Mouse (Mus musculus) liver, adult 2 months (tissue): ENCODE results near the gene Zzz3. TPM values are rescaled to one million over a fixed set of nuclear protein-coding genes. Genes with fewer than 3 reads are reported as not detected.
A peak's percentile ranks its signal among the peaks of the same experiment; 100 is the strongest.

Experiments
- DNase-seq: peaks from one replicate; pipeline ENCODE4 v3.0.0-alpha.2; 2011; ENCODE audit warnings: low read depth, low spot score; ENCODE audit errors: extremely low read depth
- H3K27ac ChIP-seq: fragments of 200-500 bp; replicated peaks from 2 replicates; pipeline ENCODE4 v1.5.1; 2012; ENCODE audit warnings: low read depth, mild to moderate bottlenecking, control low read depth, inconsistent platforms, low read length; ENCODE audit not compliant: insufficient read depth
- H3K27me3 ChIP-seq: fragments of 200-500 bp; 2 replicates; pipeline ENCODE4 v1.6.1; 2012; ENCODE audit warnings: mild to moderate bottlenecking, moderate library complexity, low read length, inconsistent platforms; ENCODE audit not compliant: control insufficient read depth, insufficient read depth
- H3K36me3 ChIP-seq: fragments of 200-500 bp; 2 replicates; pipeline ENCODE4 v1.6.1; 2012; ENCODE audit warnings: low read length, inconsistent platforms; ENCODE audit not compliant: control insufficient read depth, insufficient read depth
- H3K4me1 ChIP-seq: fragments of 200-500 bp; 2 replicates; pipeline ENCODE4 v1.6.1; 2011; ENCODE audit warnings: low read length; ENCODE audit not compliant: control insufficient read depth, insufficient read depth
- H3K4me3 ChIP-seq: fragments of 200-500 bp; 2 replicates; pipeline ENCODE4 v1.5.1; 2011; ENCODE audit warnings: low read depth, mild to moderate bottlenecking, control low read depth, low read length, moderate library complexity; ENCODE audit not compliant: insufficient read depth
- H3K79me2 ChIP-seq: fragments of 200-500 bp; 2 replicates; pipeline ENCODE4 v1.6.1; 2012; ENCODE audit warnings: inconsistent platforms, mild to moderate bottlenecking, low read length, moderate library complexity; ENCODE audit not compliant: control insufficient read depth, insufficient read depth
- H3K9ac ChIP-seq: fragments of 200-500 bp; 2 replicates; pipeline ENCODE4 v1.6.1; 2012; ENCODE audit warnings: low read depth, mild to moderate bottlenecking, control low read depth, inconsistent platforms, low read length
- CTCF ChIP-seq: fragments of 200-500 bp; IDR thresholded peaks from 2 replicates; pipeline ENCODE4 v1.5.1; 2011; ENCODE audit warnings: low read depth, low read length, control low read depth
- POLR2A ChIP-seq: fragments of 200-500 bp; IDR thresholded peaks from 2 replicates; pipeline ENCODE4 v1.6.1; 2011; ENCODE audit warnings: low read length, control low read depth; ENCODE audit not compliant: insufficient read depth; ENCODE audit errors: extremely low read depth
- WGBS: fragments of 180-500 bp; shearing (Covaris S2); methylation state at CpG from one replicate; pipeline ENCODE4 v1.1.7; 2018; 5-methylcytosine and 5-hydroxymethylcytosine counted together
- polyA plus RNA-seq: library from polyadenylated mRNA; depleted of rRNA; stranded (reverse); fragments of >200 nt; gene quantifications from 2 replicates; pipeline ENCODE4 v1.2.3, GENCODE M21; 2012
- total RNA-seq: library from RNA; depleted of rRNA; stranded (reverse); fragments of >200 nt; gene quantifications from 2 replicates; pipeline ENCODE4 v1.2.3, GENCODE M21; 2014

The Zzz3 gene
- total and polyA plus RNA-seq, 2 experiments: 10.2 to 17.6 TPM

DNA sequence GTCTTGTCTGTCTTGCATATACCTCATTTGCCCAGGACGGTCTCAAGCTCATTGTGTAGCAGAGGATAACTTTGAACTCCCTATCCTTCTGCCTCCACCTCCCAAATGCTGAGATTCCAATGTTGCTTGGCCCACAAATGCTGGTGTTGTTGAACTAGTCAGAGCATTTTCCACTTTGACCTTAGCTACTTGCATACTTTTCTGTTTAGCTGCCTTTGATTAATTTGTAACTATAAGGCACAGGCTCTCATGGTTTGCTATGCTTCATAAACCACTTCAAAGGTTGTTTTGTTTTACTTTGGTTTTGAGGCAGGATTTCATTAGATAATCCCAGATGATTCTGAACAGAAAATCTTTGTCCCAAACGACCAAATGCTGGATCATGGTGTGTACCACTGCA, 8.6 kb downstream of the Zzz3 start:
- Histone ChIP-seq H3K27ac (peak overlapping the region; percentile 80), H3K27me3 (no peaks in the 10 kb centered on the region), H3K9ac (no peak overlapping the region), H3K79me2 (peaks cover 27% of the 10 kb centered on the region), H3K4me1 (peaks cover 41% of the 10 kb centered on the region), H3K36me3 (no peaks in the 10 kb centered on the region), H3K4me3 (no peak overlapping the region)
- WGBS: 19% methylated on average over 2 of the region's 2 CpGs
- peak; percentile 89 for DNase-seq
- TF ChIP-seq POLR2A (no peak), CTCF (no peak)

DNA sequence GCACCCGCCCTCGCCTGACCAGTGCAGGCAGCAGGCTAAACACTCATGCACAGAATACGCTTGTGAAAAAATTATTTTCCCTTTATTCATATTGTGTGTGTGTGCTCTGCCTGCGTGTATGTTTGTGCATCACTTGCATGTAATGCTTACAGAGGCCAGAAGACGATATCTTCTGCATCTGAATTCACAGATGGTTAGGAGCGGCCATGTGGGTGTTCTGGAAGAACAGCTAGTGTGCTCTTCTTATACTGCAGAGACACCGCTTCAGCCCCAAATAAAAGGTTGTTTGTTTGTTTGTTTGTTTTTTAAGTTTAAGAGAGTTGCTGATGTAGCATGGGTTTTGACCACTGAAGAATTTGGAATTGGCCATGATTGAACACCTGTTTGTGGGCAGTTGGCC, 10.1 kb downstream of the Zzz3 start:
- no peak for TF ChIP-seq POLR2A
- TF ChIP-seq CTCF: no peak

GRCm38 (mm10) chr3:152405978-152406640, 10.8 kb downstream of the Zzz3 start:
- Histone ChIP-seq H3K4me3 (no peak overlapping the region), H3K4me1 (peaks cover 31% of the 10 kb centered on the region), H3K79me2 (peaks cover 25% of the 10 kb centered on the region), H3K27ac (no peak overlapping the region), H3K36me3 (no peaks in the 10 kb centered on the region), H3K27me3 (no peaks in the 10 kb centered on the region), H3K9ac (no peak overlapping the region)
- DNase-seq: no peak
- WGBS: 20% methylated on average over 4 of the region's 4 CpGs
- TF ChIP-seq POLR2A (no peak), CTCF (no peak)

More for the DNA sequence above, 10.1 kb downstream of the Zzz3 start:
- Histone ChIP-seq H3K27me3 (no peaks in the 10 kb centered on the region), H3K36me3 (no peaks in the 10 kb centered on the region), H3K4me1 (peaks cover 33% of the 10 kb centered on the region), H3K9ac (no peak overlapping the region), H3K27ac (peak overlapping the region; percentile 32; the same call in 1 of the 2 replicates), H3K79me2 (peaks cover 23% of the 10 kb centered on the region), H3K4me3 (no peak overlapping the region)
- 94% methylated on average over 7 of the region's 7 CpGs for WGBS
- no peak for DNase-seq

- Histone ChIP-seq H3K27ac (no peak overlapping the region), H3K27me3 (no peaks in the 10 kb centered on the region), H3K9ac (no peak overlapping the region), H3K36me3 (no peaks in the 10 kb centered on the region), H3K4me1 (peaks cover 4% of the 10 kb centered on the region), H3K4me3 (no peak overlapping the region), H3K79me2 (peaks cover 26% of the 10 kb centered on the region; the same call in 1 of the 2 replicates)
- no peak for DNase-seq
- TF ChIP-seq POLR2A (no peak), CTCF (no peak)
- WGBS: 85% methylated on average over 7 of the region's 7 CpGs
These were observed 15.8 kb downstream of the Zzz3 start for GRCm38 (mm10) chr3:152410980-152411551.

GRCm38 (mm10) chr3:152412362-152412761, 17.1 kb downstream of the Zzz3 start:
- Histone ChIP-seq H3K27ac (no peak overlapping the region), H3K4me3 (no peak overlapping the region), H3K9ac (no peak overlapping the region), H3K4me1 (peaks cover 3% of the 10 kb centered on the region), H3K27me3 (no peaks in the 10 kb centered on the region), H3K79me2 (peaks cover 23% of the 10 kb centered on the region; the same call in 1 of the 2 replicates), H3K36me3 (no peaks in the 10 kb centered on the region)
- TF ChIP-seq POLR2A (no peak), CTCF (no peak)
- no peak for DNase-seq
- WGBS: 91% methylated on average over 4 of the region's 4 CpGs

DNA sequence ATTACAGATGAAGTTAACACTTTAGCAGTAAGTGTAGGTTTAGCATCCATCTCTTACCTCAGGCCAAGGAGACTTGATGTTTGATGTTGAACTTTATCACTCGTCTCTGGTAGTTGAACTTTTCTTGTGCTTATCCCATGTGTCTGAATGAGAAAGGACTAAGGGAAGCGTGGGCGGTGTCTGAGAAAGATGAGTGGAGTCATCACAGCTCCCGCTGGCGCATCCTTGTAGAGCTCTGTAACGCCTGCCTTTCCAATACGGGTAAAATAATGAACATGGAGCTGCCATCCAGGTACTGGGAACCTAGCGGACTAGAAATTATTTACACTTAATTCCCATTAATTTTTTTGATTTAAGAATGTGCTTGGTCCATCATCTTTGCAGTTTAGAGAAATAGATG, 33.7 kb downstream of the Zzz3 start:
- 93% methylated on average over 8 of the region's 8 CpGs for WGBS

More for the DNA sequence above, 33.7 kb downstream of the Zzz3 start:
- Histone ChIP-seq H3K79me2 (peaks cover 17% of the 10 kb centered on the region; the same call in 1 of the 2 replicates), H3K27ac (no peak overlapping the region), H3K4me1 (no peaks in the 10 kb centered on the region), H3K4me3 (no peak overlapping the region), H3K9ac (no peak overlapping the region), H3K27me3 (no peaks in the 10 kb centered on the region), H3K36me3 (peaks cover 24% of the 10 kb centered on the region)
- TF ChIP-seq CTCF (no peak), POLR2A (no peak)
- no peak for DNase-seq
